Mouse (Mus musculus): ENCODE data around the gene Sele. TPM values are rescaled to one million over a fixed set of nuclear protein-coding genes. Genes with fewer than 3 reads are reported as not detected.
"Not testable (repeated sequence)": the region's sequence is repeated elsewhere in the genome, so short reads cannot be mapped to it uniquely, and the experiment has no call there.

Sele gene
- total RNA-seq (2021): 3.4 and 4.0 TPM in 2 replicates
- long read RNA-seq, experiment 1, partial matches to known transcripts: 1 of 3 reads
- long read RNA-seq, experiment 1, other reads (novel, unspliced or antisense): 2 of 3 reads
- long read RNA-seq, experiment 2, partial matches to known transcripts: 1 of 2 reads
- long read RNA-seq, experiment 2, other reads (novel, unspliced or antisense): 1 of 2 reads

- no peak for DNase-seq
Measured at GRCm38 (mm10) chr1:164047934-164048333, at the start of gene Sele. TSS of gene Sele (plus strand) at chr1:164048234.

GRCm38 (mm10) chr1:164001831-164002452, 46.1 kb upstream of the Sele start:
- no peak for DNase-seq

- DNase-seq: no peak
Measured at GRCm38 (mm10) chr1:164004311-164004710, 43.7 kb upstream of the Sele start.

GRCm38 (mm10) chr1:164009235-164009634, 38.8 kb upstream of the Sele start:
- DNase-seq: peak; percentile 67

- no peak for DNase-seq
Measured at GRCm38 (mm10) chr1:164014616-164015015, 33.4 kb upstream of the Sele start.

GRCm38 (mm10) chr1:164018221-164018896, 29.7 kb upstream of the Sele start:
- DNase-seq: no peak

GRCm38 (mm10) chr1:164019789-164020188, 28.2 kb upstream of the Sele start:
- no peak for DNase-seq

DNA sequence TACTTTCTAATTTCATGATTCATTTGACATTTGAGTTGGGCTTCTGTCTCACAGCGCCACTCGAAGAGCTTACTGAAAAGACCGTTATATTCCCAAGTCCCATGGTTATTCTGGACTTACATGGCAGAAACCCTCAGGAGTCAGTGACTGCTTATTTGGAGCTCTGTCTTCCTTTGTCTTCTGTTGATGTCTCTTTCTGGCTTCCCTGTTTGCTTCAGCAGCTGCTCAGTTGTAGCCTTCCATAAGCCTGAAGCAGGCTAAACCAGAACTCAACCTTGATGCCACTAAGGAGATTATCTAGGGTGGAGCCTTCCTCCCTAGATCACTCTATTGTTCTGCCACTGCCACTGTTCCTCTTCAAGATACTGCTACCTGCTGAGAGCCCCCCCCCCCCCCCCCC, 27.3 kb upstream of the Sele start:
- DNase-seq: not testable (repeated sequence)

DNA sequence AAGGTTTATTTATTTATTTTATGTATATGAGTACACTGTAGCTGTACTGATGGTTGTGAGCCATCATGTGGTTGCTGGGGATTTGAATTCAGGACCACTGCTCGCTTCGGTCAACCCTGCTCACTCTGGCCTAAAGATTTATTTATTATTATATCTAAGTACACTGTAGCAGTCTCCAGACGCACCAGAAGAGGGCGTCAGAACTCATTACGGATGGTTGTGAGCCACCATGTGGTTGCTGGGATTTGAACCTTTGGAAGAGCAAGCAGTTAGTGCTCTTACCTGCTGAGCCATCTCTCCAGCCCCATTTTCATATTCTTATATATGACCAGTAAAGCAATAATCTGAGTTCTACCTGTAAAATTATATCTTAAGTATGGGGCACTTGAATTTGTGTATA, 25.9 kb upstream of the Sele start:
- DNase-seq: not testable (repeated sequence)

DNA sequence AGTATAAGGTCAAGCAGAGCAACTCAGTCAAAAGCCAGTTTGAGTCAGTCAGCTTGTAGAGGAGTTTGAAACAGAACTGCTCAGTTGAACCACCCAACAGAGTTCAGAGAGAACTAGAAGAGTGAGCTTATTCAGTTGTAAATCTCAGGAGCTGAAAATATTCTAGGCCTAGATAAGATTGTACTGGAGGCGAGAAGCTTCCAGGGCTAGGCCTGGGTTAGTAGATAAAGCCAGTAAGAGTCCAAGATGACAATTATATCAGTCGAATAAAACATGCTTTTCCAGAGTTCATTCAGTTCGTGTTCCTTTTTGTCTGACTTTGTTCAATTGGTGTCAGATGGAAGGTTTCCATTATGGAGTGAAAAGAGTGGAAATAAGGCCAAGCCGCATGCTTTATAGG, 22.3 kb upstream of the Sele start:
- DNase-seq: no peak

DNA sequence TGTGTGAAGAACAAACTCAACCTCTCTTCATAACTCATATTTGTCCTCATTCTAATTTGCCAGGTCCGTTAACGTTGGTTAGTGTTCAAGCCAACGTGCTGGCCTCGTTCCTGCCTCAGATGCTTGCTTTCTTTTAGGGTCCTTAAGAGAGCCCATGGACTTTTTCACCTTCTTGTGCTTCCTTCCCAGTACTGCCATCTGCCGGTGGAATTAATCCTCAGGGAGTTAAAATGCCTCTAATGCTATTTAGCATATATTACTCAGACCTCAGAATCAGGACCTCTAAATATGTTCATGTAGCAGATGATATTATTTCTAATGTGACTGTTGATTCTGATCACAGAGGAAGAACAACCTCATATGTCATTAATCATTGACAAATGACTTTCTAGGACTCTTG, 20.6 kb upstream of the Sele start:
- peak; percentile 11 for DNase-seq

- no peak for DNase-seq
Measured at GRCm38 (mm10) chr1:164040385-164041135, 7.5 kb upstream of the Sele start.

- peak; percentile 26 for DNase-seq
Measured at GRCm38 (mm10) chr1:164043549-164043948, 4.5 kb upstream of the Sele start.

- no peak for DNase-seq
Measured at GRCm38 (mm10) chr1:164053561-164053960, 5.5 kb downstream of the Sele start.

- DNase-seq: peak; percentile 29
Measured at GRCm38 (mm10) chr1:164054800-164055199, 6.8 kb downstream of the Sele start.

- DNase-seq: no peak
Measured at GRCm38 (mm10) chr1:164060071-164060470, 12.0 kb downstream of the Sele start.

DNA sequence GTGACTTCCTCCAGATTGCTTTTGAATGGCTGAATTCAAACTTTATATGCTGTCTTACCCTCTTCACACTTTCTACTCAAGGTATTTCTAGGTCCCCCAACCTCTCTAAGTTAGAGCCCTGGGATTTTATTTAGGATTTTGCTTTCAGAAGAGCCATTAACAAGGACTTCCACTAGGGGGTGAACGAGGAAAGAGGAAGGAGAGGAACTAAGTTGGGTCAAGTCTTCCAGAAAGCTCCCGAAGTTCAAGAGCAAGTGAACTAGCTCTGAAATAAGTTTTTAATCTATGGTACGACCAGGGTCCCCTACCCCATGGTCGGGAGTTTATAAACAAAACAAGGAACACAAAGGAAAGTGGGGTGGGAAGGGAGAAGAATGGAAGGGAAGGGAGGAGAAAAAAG, 13.2 kb downstream of the Sele start:
- peak; percentile 15 for DNase-seq

DNA sequence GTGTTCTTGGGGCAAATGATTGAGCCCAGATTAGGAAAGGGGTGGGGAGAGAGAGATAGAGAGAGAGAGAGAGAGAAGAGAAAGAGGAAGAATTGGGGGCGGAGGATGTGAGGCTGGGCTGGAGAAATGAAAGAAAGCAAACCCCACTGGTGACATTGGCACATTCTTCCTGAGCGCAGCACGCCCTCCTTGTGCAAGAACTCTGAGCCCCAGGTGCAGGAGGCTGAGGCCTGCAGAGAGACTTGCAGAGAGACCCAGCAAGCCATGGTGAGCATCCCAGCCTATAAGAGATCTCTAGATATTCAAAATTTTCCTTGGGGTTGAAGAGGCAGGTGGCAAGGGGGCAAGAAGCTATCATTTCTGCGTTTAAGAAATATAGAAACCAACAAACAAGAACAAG, 13.9 kb downstream of the Sele start, which contains the start of gene Sell:
Gene Sell (plus strand): TSS at position 58 of the 400 bp plus-strand sequence.
- peak; percentile 20 for DNase-seq

DNA sequence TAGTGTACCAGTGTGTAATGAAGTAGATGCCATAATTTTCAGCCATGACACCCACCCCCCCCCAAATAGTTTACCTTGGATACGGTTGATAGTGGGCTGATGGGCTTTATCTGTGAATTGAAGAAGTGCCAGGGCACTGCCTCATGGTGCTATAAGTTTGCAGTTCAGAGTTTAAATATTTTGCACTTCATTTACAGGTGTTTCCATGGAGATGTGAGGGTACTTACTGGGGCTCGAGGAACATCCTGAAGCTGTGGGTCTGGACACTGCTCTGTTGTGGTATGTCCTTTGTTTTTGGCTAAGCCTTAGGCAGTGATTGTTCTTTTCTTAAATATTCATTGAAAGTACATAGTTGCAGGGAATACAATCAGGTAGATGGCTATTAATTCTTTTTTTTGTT, 14.8 kb downstream of the Sele start:
- DNase-seq: no peak

GRCm38 (mm10) chr1:164063745-164064144, 15.7 kb downstream of the Sele start:
- DNase-seq: no peak

DNA sequence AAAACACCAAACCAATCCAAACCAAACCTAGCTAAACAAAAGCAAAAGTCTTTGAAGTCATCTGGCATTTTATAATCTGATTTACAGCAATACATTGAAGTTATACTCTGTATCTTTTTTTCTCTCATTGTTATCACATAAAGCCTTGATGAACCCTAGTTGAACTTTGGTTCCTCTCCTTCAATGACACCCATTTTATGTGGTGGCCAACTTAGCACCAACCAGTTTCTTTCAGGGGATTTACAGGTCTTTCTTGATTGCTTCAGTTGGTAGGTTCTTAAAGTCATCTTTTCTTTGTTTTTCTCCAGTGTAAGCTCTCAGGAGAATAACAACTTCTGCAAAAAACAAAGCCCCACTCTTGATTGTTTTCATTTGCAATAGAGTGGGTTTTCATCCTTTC, 21.2 kb downstream of the Sele start:
- DNase-seq: no peak

DNA sequence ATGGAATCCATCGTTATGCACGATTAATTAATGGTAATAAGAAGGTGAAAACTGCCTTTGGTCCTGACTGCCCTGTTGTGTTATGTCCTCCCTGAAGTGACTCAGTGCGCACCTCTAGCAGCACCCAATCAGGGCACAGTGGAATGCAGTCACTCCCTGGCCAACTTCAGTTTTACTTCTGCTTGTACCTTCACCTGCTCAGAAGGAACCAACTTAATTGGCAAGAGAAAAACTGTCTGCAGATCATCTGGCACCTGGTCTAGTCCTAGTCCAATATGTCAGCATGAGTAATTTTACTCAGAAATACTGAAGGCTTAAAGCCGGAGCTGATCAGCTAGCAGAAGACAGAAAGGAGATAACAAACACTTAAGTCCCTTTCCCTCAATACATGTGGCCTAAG, 22.4 kb downstream of the Sele start:
- DNase-seq: no peak

DNA sequence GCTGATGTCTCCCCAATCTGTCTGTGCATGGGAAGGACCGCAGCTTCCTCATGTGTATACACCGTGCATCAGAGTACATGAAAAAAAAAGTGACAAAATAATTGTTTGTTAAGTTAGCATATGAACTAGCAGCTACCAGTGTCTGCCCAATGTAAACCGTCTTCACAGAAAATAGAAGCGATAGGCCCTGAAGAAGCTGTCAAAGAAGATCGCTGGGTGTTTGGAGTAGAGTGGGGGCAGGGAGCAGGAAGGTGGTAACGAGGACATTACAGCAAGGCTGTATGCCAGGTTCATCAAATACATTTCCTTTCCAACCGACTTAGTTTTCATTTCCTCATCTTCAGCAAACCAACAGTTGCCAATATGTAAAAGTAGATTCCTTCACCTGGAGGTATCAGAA, 23.1 kb downstream of the Sele start:
- DNase-seq: no peak
